Mouse (Mus musculus): ENCODE measurements around the gene Oxsm. TPM values are rescaled to one million over a fixed set of nuclear protein-coding genes. Genes with fewer than 3 reads are reported as not detected.

Oxsm gene
- polyA plus RNA-seq, 1 experiment from 2014 or later: 1.2 TPM

GRCm38 (mm10) chr14:16256209-16256608 is 6.6 kb upstream of the Oxsm start:
- no peak for ATAC-seq (ENCODE audit: low read depth)
- Histone ChIP-seq H3K4me1 (replicated peaks) (no peaks in the 10 kb centered on the region), H3K36me3 (peaks cover 27% of the 10 kb centered on the region), H3K4me3 (no peak overlapping the region), H3K27ac (replicated peaks) (no peak overlapping the region), H3K9ac (no peak overlapping the region), H3K27me3 (no peaks in the 10 kb centered on the region), H3K4me2 (no peak overlapping the region), H3K9me3 (no peaks in the 10 kb centered on the region)
- 83% methylated on average over 2 of the region's 2 CpGs for WGBS

GRCm38 (mm10) chr14:16255745-16256144 is 6.1 kb upstream of the Oxsm start:
- no peak for ATAC-seq (ENCODE audit: low read depth)
- Histone ChIP-seq H3K4me3 (no peak overlapping the region), H3K9me3 (no peaks in the 10 kb centered on the region)

GRCm38 (mm10) chr14:16250099-16250498 is 491 bp upstream of the Oxsm start:
- H3K4me3 ChIP-seq: peak overlapping the region; percentile 80
- WGBS: 79% methylated on average over 3 of the region's 3 CpGs
- H3K36me3 ChIP-seq: peaks cover 5% of the 10 kb centered on the region; the same call in 1 of the 2 replicates
- H3K9me3 ChIP-seq: no peaks in the 10 kb centered on the region
- H3K27ac ChIP-seq (replicated peaks): no peak overlapping the region
- H3K27me3 ChIP-seq: no peaks in the 10 kb centered on the region
- H3K4me1 ChIP-seq (replicated peaks): peaks cover 11% of the 10 kb centered on the region
- peak overlapping the region; percentile 85 for H3K4me2 ChIP-seq
- H3K9ac ChIP-seq: peak overlapping the region; percentile 92
- ATAC-seq (ENCODE audit: low read depth): no peak

More at GRCm38 (mm10) chr14:16255745-16256144, 6.1 kb upstream of the Oxsm start:
- 96% methylated on average over 3 of the region's 3 CpGs for WGBS
- Histone ChIP-seq H3K36me3 (peaks cover 25% of the 10 kb centered on the region), H3K27ac (replicated peaks) (no peak overlapping the region), H3K4me2 (no peak overlapping the region), H3K27me3 (no peaks in the 10 kb centered on the region), H3K9ac (no peak overlapping the region), H3K4me1 (replicated peaks) (0 out of 2 replicates have a peak, but pooled peaks cover under 1% of the 10 kb centered on the region)

- Histone ChIP-seq H3K9me3 (no peaks in the 10 kb centered on the region), H3K4me1 (replicated peaks) (peaks cover 16% of the 10 kb centered on the region), H3K9ac (peak overlapping the region; percentile 92), H3K36me3 (no peaks in the 10 kb centered on the region), H3K27ac (replicated peaks) (peak overlapping the region; percentile 83; the same call in 1 of the 2 replicates), H3K4me2 (peak overlapping the region; percentile 85), H3K27me3 (no peaks in the 10 kb centered on the region), H3K4me3 (peak overlapping the region; percentile 80)
- peak; percentile 38 for ATAC-seq (ENCODE audit: low read depth)
- WGBS: 13% methylated on average over 9 of the region's 9 CpGs
Measured at GRCm38 (mm10) chr14:16248603-16249157, 928 bp downstream of the Oxsm start.

- Histone ChIP-seq H3K9ac (no peak overlapping the region), H3K27me3 (no peaks in the 10 kb centered on the region)
- 82% methylated on average over 3 of the region's 3 CpGs for WGBS
Measured at GRCm38 (mm10) chr14:16248135-16248534, 1.5 kb downstream of the Oxsm start.

GRCm38 (mm10) chr14:16246340-16246912 is 3.2 kb downstream of the Oxsm start:
- WGBS: 76% methylated on average over 2 of the region's 2 CpGs

More at GRCm38 (mm10) chr14:16248135-16248534, 1.5 kb downstream of the Oxsm start:
- ATAC-seq (ENCODE audit: low read depth): no peak
- H3K4me1 ChIP-seq (replicated peaks): peaks cover 19% of the 10 kb centered on the region
- peak overlapping the region; percentile 80; the same call in 1 of the 2 replicates for H3K4me3 ChIP-seq
- H3K27ac ChIP-seq (replicated peaks): no peak overlapping the region
- no peaks in the 10 kb centered on the region for H3K36me3 ChIP-seq
- H3K9me3 ChIP-seq: no peaks in the 10 kb centered on the region
- peak overlapping the region; percentile 85; the same call in 1 of the 2 replicates for H3K4me2 ChIP-seq

GRCm38 (mm10) chr14:16245127-16245526 is 4.5 kb downstream of the Oxsm start:
- WGBS: 77% methylated on average over 1 of the region's 1 CpGs
- Histone ChIP-seq H3K9ac (no peak overlapping the region), H3K27ac (replicated peaks) (no peak overlapping the region), H3K36me3 (0 out of 2 replicates have a peak, but pooled peaks cover 1% of the 10 kb centered on the region), H3K9me3 (no peaks in the 10 kb centered on the region), H3K4me3 (no peak overlapping the region), H3K27me3 (no peaks in the 10 kb centered on the region), H3K4me1 (replicated peaks) (peaks cover 20% of the 10 kb centered on the region), H3K4me2 (no peak overlapping the region)
- no peak for ATAC-seq (ENCODE audit: low read depth)

More at GRCm38 (mm10) chr14:16246340-16246912, 3.2 kb downstream of the Oxsm start:
- Histone ChIP-seq H3K4me2 (no peak overlapping the region), H3K27me3 (no peaks in the 10 kb centered on the region), H3K4me1 (replicated peaks) (peaks cover 25% of the 10 kb centered on the region), H3K27ac (replicated peaks) (no peak overlapping the region), H3K9me3 (no peaks in the 10 kb centered on the region), H3K4me3 (no peak overlapping the region), H3K36me3 (no peaks in the 10 kb centered on the region), H3K9ac (no peak overlapping the region)
- ATAC-seq (ENCODE audit: low read depth): no peak

GRCm38 (mm10) chr14:16244370-16244769 is 5.2 kb downstream of the Oxsm start:
- no peak overlapping the region for H3K4me2 ChIP-seq
- H3K27me3 ChIP-seq: no peaks in the 10 kb centered on the region
- H3K9me3 ChIP-seq: no peaks in the 10 kb centered on the region
- no peak overlapping the region for H3K9ac ChIP-seq
- peaks cover 14% of the 10 kb centered on the region for H3K4me1 ChIP-seq (replicated peaks)
- 48% methylated on average over 2 of the region's 2 CpGs for WGBS
- 0 out of 2 replicates have a peak, but pooled peaks cover 3% of the 10 kb centered on the region for H3K36me3 ChIP-seq
- no peak overlapping the region for H3K27ac ChIP-seq (replicated peaks)
- no peak for ATAC-seq (ENCODE audit: low read depth)
- no peak overlapping the region for H3K4me3 ChIP-seq

GRCm38 (mm10) chr14:16243603-16244209 is 5.9 kb downstream of the Oxsm start:
- no peak for ATAC-seq (ENCODE audit: low read depth)
- H3K9ac ChIP-seq: peak overlapping the region; percentile 78
- H3K4me2 ChIP-seq: peak overlapping the region; percentile 70
- H3K4me1 ChIP-seq (replicated peaks): peaks cover 14% of the 10 kb centered on the region
- no peaks in the 10 kb centered on the region for H3K9me3 ChIP-seq
- H3K27ac ChIP-seq (replicated peaks): peak overlapping the region; percentile 74
- 0 out of 2 replicates have a peak, but pooled peaks cover 3% of the 10 kb centered on the region for H3K36me3 ChIP-seq
- H3K4me3 ChIP-seq: peak overlapping the region; percentile 53
- H3K27me3 ChIP-seq: no peaks in the 10 kb centered on the region
- 24% methylated on average over 10 of the region's 10 CpGs for WGBS

- Histone ChIP-seq H3K4me1 (replicated peaks) (peaks cover 14% of the 10 kb centered on the region), H3K4me3 (peak overlapping the region; percentile 53), H3K9ac (peak overlapping the region; percentile 78), H3K4me2 (peak overlapping the region; percentile 70), H3K27ac (replicated peaks) (peak overlapping the region; percentile 74), H3K27me3 (no peaks in the 10 kb centered on the region), H3K36me3 (0 out of 2 replicates have a peak, but pooled peaks cover 3% of the 10 kb centered on the region), H3K9me3 (no peaks in the 10 kb centered on the region)
- WGBS: 4% methylated on average over 34 of the region's 34 CpGs
- ATAC-seq (ENCODE audit: low read depth): peak; percentile 93
Measured at GRCm38 (mm10) chr14:16242947-16243602, 6.5 kb downstream of the Oxsm start.

- 0 out of 2 replicates have a peak, but pooled peaks have one; percentile 9 for ATAC-seq (ENCODE audit: low read depth)
- H3K27ac ChIP-seq (replicated peaks): peak overlapping the region; percentile 74; the same call in 1 of the 2 replicates
Measured at GRCm38 (mm10) chr14:16242193-16242815, 7.3 kb downstream of the Oxsm start.

More at GRCm38 (mm10) chr14:16242193-16242815, 7.3 kb downstream of the Oxsm start:
- Histone ChIP-seq H3K4me1 (replicated peaks) (peaks cover 14% of the 10 kb centered on the region), H3K27me3 (no peaks in the 10 kb centered on the region), H3K9me3 (no peaks in the 10 kb centered on the region), H3K36me3 (0 out of 2 replicates have a peak, but pooled peaks cover 3% of the 10 kb centered on the region), H3K4me3 (peak overlapping the region; percentile 53; the same call in 1 of the 2 replicates), H3K4me2 (peak overlapping the region; percentile 70), H3K9ac (peak overlapping the region; percentile 78; the same call in 1 of the 2 replicates)
- 94% methylated on average over 10 of the region's 10 CpGs for WGBS

All from neural tube, embryonic 13.5 days (tissue).